Mouse (Mus musculus) kidney, embryonic 14.5 days (tissue): ENCODE measurements at regions not wholly inside any gene's neighbourhood (a gene's known extent, or its start where the extent isn't known, plus 50 kb on each side); places are given as distances from the start of the nearest gene placed in this dataset.
"Not testable (repeated sequence)": the region's sequence is repeated elsewhere in the genome, so short reads cannot be mapped to it uniquely, and the experiment has no call there.

Experiments
- ATAC-seq: fragments of 200-750 bp; cut with Nextera tagmentation; 2 replicates; pipeline ENCODE4 v1.8.0; 2017; ENCODE audit warnings: moderate number of reproducible peaks, mild to moderate bottlenecking, moderate TSS enrichment, moderate library complexity; ENCODE audit not compliant: low FRiP score, low TSS enrichment
- H3K27ac ChIP-seq: fragments of 300-500 bp; sonication (generic); 2 replicates; pipeline ENCODE4 v1.5.1; 2014; ENCODE audit warnings: low read depth, mild to moderate bottlenecking, low read length, moderate library complexity, mixed read lengths
- H3K27me3 ChIP-seq: fragments of 300-500 bp; sonication (generic); 2 replicates; pipeline ENCODE4 v1.6.1; 2014; ENCODE audit warnings: mild to moderate bottlenecking, low read length; ENCODE audit not compliant: control insufficient read depth, insufficient read depth
- H3K36me3 ChIP-seq: fragments of 300-500 bp; sonication (generic); 2 replicates; pipeline ENCODE4 v1.6.1; 2014; ENCODE audit warnings: low read length, mixed read lengths; ENCODE audit not compliant: control insufficient read depth, insufficient read depth
- H3K4me1 ChIP-seq: fragments of 300-500 bp; sonication (generic); 2 replicates; pipeline ENCODE4 v1.6.1; 2014; ENCODE audit warnings: low read length, mixed read lengths; ENCODE audit not compliant: control insufficient read depth, insufficient read depth
- H3K4me2 ChIP-seq: fragments of 300-500 bp; sonication (generic); replicated peaks from 2 replicates; pipeline ENCODE4 v1.6.1; 2014; ENCODE audit warnings: low read depth, mild to moderate bottlenecking, low read length
- H3K4me3 ChIP-seq: fragments of 300-500 bp; sonication (generic); 2 replicates; pipeline ENCODE4 v1.5.1; 2014; ENCODE audit warnings: mild to moderate bottlenecking, low read length
- H3K9ac ChIP-seq: fragments of 300-500 bp; sonication (generic); 2 replicates; pipeline ENCODE4 v1.6.1; 2014; ENCODE audit warnings: low read depth, mild to moderate bottlenecking, low read length, moderate library complexity
- H3K9me3 ChIP-seq: fragments of 300-500 bp; sonication (generic); 2 replicates; pipeline ENCODE4 v1.6.1; 2016; ENCODE audit warnings: low read length; ENCODE audit not compliant: control insufficient read depth
- WGBS: fragments of 180-500 bp; shearing (Covaris S2); extraction: QIAGEN DNeasy Blood & Tissue Kit; methylation state at CpG from one replicate; pipeline ENCODE4 v1.1.7; 2014; 5-methylcytosine and 5-hydroxymethylcytosine counted together

- H3K9me3 ChIP-seq, H3K4me3 ChIP-seq, H3K27me3 ChIP-seq, ATAC-seq, H3K27ac ChIP-seq, H3K4me2 ChIP-seq, H3K9ac ChIP-seq, H3K4me1 ChIP-seq, H3K36me3 ChIP-seq: not testable (repeated sequence)
- WGBS, result 78% methylated on average over 2 of the region's 2 CpGs
Measured at GRCm38 (mm10) chr17:69650496-69650895, 211.4 kb downstream of the Akain1 start.

- no peaks in the 10 kb centered on the region for H3K27me3 ChIP-seq
- no peaks in the 10 kb centered on the region for H3K36me3 ChIP-seq
- H3K4me2 ChIP-seq, result no peak overlapping the region
- no peak for ATAC-seq
- WGBS, result 65% methylated on average over 2 of the region's 2 CpGs
- H3K4me3 ChIP-seq, result no peak overlapping the region
- no peaks in the 10 kb centered on the region for H3K9me3 ChIP-seq
- no peak overlapping the region for H3K27ac ChIP-seq
- no peaks in the 10 kb centered on the region for H3K4me1 ChIP-seq
- H3K9ac ChIP-seq, result no peak overlapping the region
Measured at GRCm38 (mm10) chr17:69654586-69654985, 215.5 kb downstream of the Akain1 start.

GRCm38 (mm10) chr17:69672530-69672929 lies 233.4 kb downstream of the Akain1 start:
- Histone ChIP-seq H3K9ac (no peak overlapping the region), H3K4me1 (no peaks in the 10 kb centered on the region), H3K4me2 (no peak overlapping the region), H3K27ac (no peak overlapping the region), H3K9me3 (no peaks in the 10 kb centered on the region), H3K36me3 (no peaks in the 10 kb centered on the region), H3K27me3 (no peaks in the 10 kb centered on the region), H3K4me3 (no peak overlapping the region)
- ATAC-seq, result no peak
- WGBS, result 87% methylated on average over 3 of the region's 3 CpGs

GRCm38 (mm10) chr17:69683091-69683490 lies 244.0 kb downstream of the Akain1 start:
- 85% methylated on average over 5 of the region's 5 CpGs for WGBS
- no peaks in the 10 kb centered on the region for H3K4me1 ChIP-seq
- no peak for ATAC-seq
- H3K36me3 ChIP-seq, result no peaks in the 10 kb centered on the region
- no peak overlapping the region for H3K4me3 ChIP-seq
- H3K9ac ChIP-seq, result no peak overlapping the region
- H3K27me3 ChIP-seq, result no peaks in the 10 kb centered on the region
- no peak overlapping the region for H3K4me2 ChIP-seq
- H3K27ac ChIP-seq, result no peak overlapping the region
- H3K9me3 ChIP-seq, result no peaks in the 10 kb centered on the region

GRCm38 (mm10) chr17:69685625-69686257 lies 246.6 kb downstream of the Akain1 start:
- H3K9ac ChIP-seq, result no peak overlapping the region
- H3K4me3 ChIP-seq, result no peak overlapping the region
- H3K4me1 ChIP-seq, result no peaks in the 10 kb centered on the region
- H3K9me3 ChIP-seq, result no peaks in the 10 kb centered on the region
- no peak overlapping the region for H3K4me2 ChIP-seq
- no peak overlapping the region for H3K27ac ChIP-seq
- no peaks in the 10 kb centered on the region for H3K36me3 ChIP-seq
- no peak for ATAC-seq
- H3K27me3 ChIP-seq, result no peaks in the 10 kb centered on the region
- WGBS, result 82% methylated on average over 5 of the region's 5 CpGs

GRCm38 (mm10) chr17:69686383-69686782 lies 247.3 kb downstream of the Akain1 start:
- Histone ChIP-seq H3K27me3 (no peaks in the 10 kb centered on the region), H3K4me1 (no peaks in the 10 kb centered on the region), H3K4me2 (no peak overlapping the region), H3K27ac (no peak overlapping the region), H3K9ac (no peak overlapping the region), H3K4me3 (no peak overlapping the region), H3K36me3 (no peaks in the 10 kb centered on the region), H3K9me3 (no peaks in the 10 kb centered on the region)
- 68% methylated on average over 2 of the region's 2 CpGs for WGBS
- ATAC-seq, result no peak

- no peaks in the 10 kb centered on the region for H3K36me3 ChIP-seq
- no peak overlapping the region for H3K9ac ChIP-seq
- no peak for ATAC-seq
- H3K27ac ChIP-seq, result no peak overlapping the region
- no peaks in the 10 kb centered on the region for H3K27me3 ChIP-seq
- 81% methylated on average over 3 of the region's 3 CpGs for WGBS
- no peak overlapping the region for H3K4me3 ChIP-seq
- no peak overlapping the region for H3K4me2 ChIP-seq
- no peaks in the 10 kb centered on the region for H3K9me3 ChIP-seq
- no peaks in the 10 kb centered on the region for H3K4me1 ChIP-seq
Measured at GRCm38 (mm10) chr17:69695341-69695740, 256.2 kb downstream of the Akain1 start.

GRCm38 (mm10) chr17:69727325-69727724 lies 241.5 kb upstream of the Dlgap1 start:
- Histone ChIP-seq H3K4me2 (no peak overlapping the region), H3K9ac (no peak overlapping the region), H3K27ac (no peak overlapping the region), H3K4me3 (no peak overlapping the region), H3K36me3 (no peaks in the 10 kb centered on the region), H3K9me3 (no peaks in the 10 kb centered on the region), H3K27me3 (no peaks in the 10 kb centered on the region), H3K4me1 (no peaks in the 10 kb centered on the region)
- WGBS, result 86% methylated on average over 4 of the region's 4 CpGs
- ATAC-seq, result no peak

GRCm38 (mm10) chr17:69732981-69733380 lies 235.9 kb upstream of the Dlgap1 start:
- Histone ChIP-seq H3K4me2 (no peak overlapping the region), H3K9me3 (no peaks in the 10 kb centered on the region), H3K4me1 (no peaks in the 10 kb centered on the region), H3K36me3 (no peaks in the 10 kb centered on the region), H3K9ac (no peak overlapping the region), H3K4me3 (no peak overlapping the region), H3K27me3 (no peaks in the 10 kb centered on the region), H3K27ac (no peak overlapping the region)
- WGBS, result 94% methylated on average over 11 of the region's 11 CpGs
- ATAC-seq, result no peak
